Mouse (Mus musculus): ENCODE results near the gene Copz1. TPM values are rescaled to one million over a fixed set of nuclear protein-coding genes. Genes with fewer than 3 reads are reported as not detected.

The Copz1 gene
- polyA plus RNA-seq, 1 experiment from 2014 or later: 172 TPM

GRCm38 (mm10) chr15:103335488-103336235, 63.1 kb downstream of the Copz1 start:
- 27% methylated on average over 7 of the region's 7 CpGs for WGBS
- no peak for ATAC-seq (ENCODE audit: insufficient number of reproducible peaks, insufficient read depth, low FRiP score, low read depth)
- no peak overlapping the region for H3K4me2 ChIP-seq (ENCODE audit: low read length)
- H3K4me3 ChIP-seq (ENCODE audit: control insufficient read depth in 1 of 2, insufficient read depth in 1 of 2, low read depth in 1 of 2, low read length in 2 of 2): no peak overlapping the region
- H3K4me1 ChIP-seq (ENCODE audit: control insufficient read depth in 2 of 2, insufficient read depth in 2 of 2, low read length in 2 of 2): peaks cover 9 to 20% of the 10 kb centered on the region in 2 experiments; a peak in 3 of 4 replicates
- H3K27me3 ChIP-seq (ENCODE audit: control insufficient read depth, insufficient read depth, low read length): peaks cover 32% of the 10 kb centered on the region
- H3K36me3 ChIP-seq (ENCODE audit: control insufficient read depth, insufficient read depth, low read length): no peaks in the 10 kb centered on the region
- no peak overlapping the region for H3K9ac ChIP-seq (ENCODE audit: low read length)
- H3K27ac ChIP-seq (replicated peaks in 1 of 2; ENCODE audit: control insufficient read depth in 1 of 2, insufficient read depth in 1 of 2, low read depth in 2 of 2, low read length in 2 of 2): no peak overlapping the region
- H3K9me3 ChIP-seq (ENCODE audit: control insufficient read depth, low read length): no peaks in the 10 kb centered on the region

- peaks cover 43% of the 10 kb centered on the region for H3K27me3 ChIP-seq (ENCODE audit: control insufficient read depth, insufficient read depth, low read length)
- no peaks in the 10 kb centered on the region for H3K9me3 ChIP-seq (ENCODE audit: control insufficient read depth, low read length)
- H3K27ac ChIP-seq (replicated peaks in 1 of 2; ENCODE audit: control insufficient read depth in 1 of 2, insufficient read depth in 1 of 2, low read depth in 2 of 2, low read length in 2 of 2): no peak overlapping the region
- peaks cover 12 to 27% of the 10 kb centered on the region in 2 experiments for H3K4me1 ChIP-seq (ENCODE audit: control insufficient read depth in 2 of 2, insufficient read depth in 2 of 2, low read length in 2 of 2)
- H3K36me3 ChIP-seq (ENCODE audit: control insufficient read depth, insufficient read depth, low read length): no peaks in the 10 kb centered on the region
- no peak overlapping the region for H3K4me2 ChIP-seq (ENCODE audit: low read length)
- WGBS: 31% methylated on average over 11 of the region's 11 CpGs
- H3K4me3 ChIP-seq (ENCODE audit: control insufficient read depth in 1 of 2, insufficient read depth in 1 of 2, low read depth in 1 of 2, low read length in 2 of 2): no peak overlapping the region
- H3K9ac ChIP-seq (ENCODE audit: low read length): no peak overlapping the region
- ATAC-seq (ENCODE audit: insufficient number of reproducible peaks, insufficient read depth, low FRiP score, low read depth): no peak
Observed at GRCm38 (mm10) chr15:103336996-103337667, 64.6 kb downstream of the Copz1 start.

GRCm38 (mm10) chr15:103338829-103339165, 66.3 kb downstream of the Copz1 start:
- Histone ChIP-seq H3K27ac (replicated peaks in 1 of 2; ENCODE audit: control insufficient read depth in 1 of 2, insufficient read depth in 1 of 2, low read depth in 2 of 2, low read length in 2 of 2) (no peak overlapping the region), H3K4me3 (ENCODE audit: control insufficient read depth in 1 of 2, insufficient read depth in 1 of 2, low read depth in 1 of 2, low read length in 2 of 2) (peak overlapping the region in 1 of 2 experiments; percentile 64; a peak in 1 of 4 replicates), H3K9me3 (ENCODE audit: control insufficient read depth, low read length) (no peaks in the 10 kb centered on the region), H3K36me3 (ENCODE audit: control insufficient read depth, insufficient read depth, low read length) (peaks cover 6% of the 10 kb centered on the region), H3K27me3 (ENCODE audit: control insufficient read depth, insufficient read depth, low read length) (peaks cover 43% of the 10 kb centered on the region), H3K4me2 (ENCODE audit: low read length) (peak overlapping the region; percentile 86), H3K9ac (ENCODE audit: low read length) (no peak overlapping the region), H3K4me1 (ENCODE audit: control insufficient read depth in 2 of 2, insufficient read depth in 2 of 2, low read length in 2 of 2) (peaks cover 12 to 25% of the 10 kb centered on the region in 2 experiments)
- ATAC-seq (ENCODE audit: insufficient number of reproducible peaks, insufficient read depth, low FRiP score, low read depth): no peak
- WGBS: 57% methylated on average over 4 of the region's 4 CpGs

- H3K27me3 ChIP-seq (ENCODE audit: control insufficient read depth, insufficient read depth, low read length): peaks cover 43% of the 10 kb centered on the region
- ATAC-seq (ENCODE audit: insufficient number of reproducible peaks, insufficient read depth, low FRiP score, low read depth): 0 out of 2 replicates have a peak, but pooled peaks have one; percentile 23
- 7% methylated on average over 27 of the region's 31 CpGs for WGBS
- H3K27ac ChIP-seq (replicated peaks in 1 of 2; ENCODE audit: control insufficient read depth in 1 of 2, insufficient read depth in 1 of 2, low read depth in 2 of 2, low read length in 2 of 2): no peak overlapping the region
- peak overlapping the region; percentile 71 for H3K9ac ChIP-seq (ENCODE audit: low read length)
- H3K4me3 ChIP-seq (ENCODE audit: control insufficient read depth in 1 of 2, insufficient read depth in 1 of 2, low read depth in 1 of 2, low read length in 2 of 2): peak overlapping the region; percentile 63 to 64
- H3K4me2 ChIP-seq (ENCODE audit: low read length): peak overlapping the region; percentile 86
- no peaks in the 10 kb centered on the region for H3K9me3 ChIP-seq (ENCODE audit: control insufficient read depth, low read length)
- H3K36me3 ChIP-seq (ENCODE audit: control insufficient read depth, insufficient read depth, low read length): peaks cover 11% of the 10 kb centered on the region
- peaks cover 10 to 20% of the 10 kb centered on the region in 2 experiments for H3K4me1 ChIP-seq (ENCODE audit: control insufficient read depth in 2 of 2, insufficient read depth in 2 of 2, low read length in 2 of 2)
Observed at GRCm38 (mm10) chr15:103339166-103339960, 66.8 kb downstream of the Copz1 start.

GRCm38 (mm10) chr15:103339961-103340337, 67.4 kb downstream of the Copz1 start, which contains the start of gene Zfp385a:
Gene Zfp385a (minus strand): TSS chr15:103340093.
- Histone ChIP-seq H3K4me2 (ENCODE audit: low read length) (peak within 1 kb of the TSS; percentile 86), H3K9me3 (ENCODE audit: control insufficient read depth, low read length) (no peaks in the 10 kb centered on the region), H3K4me1 (ENCODE audit: control insufficient read depth in 2 of 2, insufficient read depth in 2 of 2, low read length in 2 of 2) (peaks cover 10 to 20% of the 10 kb centered on the region in 2 experiments), H3K27me3 (ENCODE audit: control insufficient read depth, insufficient read depth, low read length) (peaks cover 43% of the 10 kb centered on the region), H3K27ac (replicated peaks in 1 of 2; ENCODE audit: control insufficient read depth in 1 of 2, insufficient read depth in 1 of 2, low read depth in 2 of 2, low read length in 2 of 2) (no peak within 1 kb of the TSS), H3K9ac (ENCODE audit: low read length) (peak within 1 kb of the TSS; percentile 71), H3K4me3 (ENCODE audit: control insufficient read depth in 1 of 2, insufficient read depth in 1 of 2, low read depth in 1 of 2, low read length in 2 of 2) (peak within 1 kb of the TSS; percentile 63 to 64), H3K36me3 (ENCODE audit: control insufficient read depth, insufficient read depth, low read length) (peaks cover 17% of the 10 kb centered on the region)
- 0 out of 2 replicates have a peak, but pooled peaks have one; percentile 26 for ATAC-seq (ENCODE audit: insufficient number of reproducible peaks, insufficient read depth, low FRiP score, low read depth)
- 0% methylated on average over 20 of the region's 26 CpGs for WGBS

GRCm38 (mm10) chr15:103340786-103341185, 68.3 kb downstream of the Copz1 start:
- Histone ChIP-seq H3K4me3 (ENCODE audit: control insufficient read depth in 1 of 2, insufficient read depth in 1 of 2, low read depth in 1 of 2, low read length in 2 of 2) (no peak overlapping the region), H3K9ac (ENCODE audit: low read length) (no peak overlapping the region), H3K27ac (replicated peaks in 1 of 2; ENCODE audit: control insufficient read depth in 1 of 2, insufficient read depth in 1 of 2, low read depth in 2 of 2, low read length in 2 of 2) (no peak overlapping the region), H3K36me3 (ENCODE audit: control insufficient read depth, insufficient read depth, low read length) (peaks cover 26% of the 10 kb centered on the region), H3K4me2 (ENCODE audit: low read length) (peak overlapping the region; percentile 86), H3K27me3 (ENCODE audit: control insufficient read depth, insufficient read depth, low read length) (peaks cover 43% of the 10 kb centered on the region), H3K4me1 (ENCODE audit: control insufficient read depth in 2 of 2, insufficient read depth in 2 of 2, low read length in 2 of 2) (peaks cover 10 to 20% of the 10 kb centered on the region in 2 experiments), H3K9me3 (ENCODE audit: control insufficient read depth, low read length) (no peaks in the 10 kb centered on the region)
- no peak for ATAC-seq (ENCODE audit: insufficient number of reproducible peaks, insufficient read depth, low FRiP score, low read depth)
- WGBS: 19% methylated on average over 4 of the region's 4 CpGs

- Histone ChIP-seq H3K9me3 (ENCODE audit: control insufficient read depth, low read length) (no peaks in the 10 kb centered on the region), H3K4me1 (ENCODE audit: control insufficient read depth in 2 of 2, insufficient read depth in 2 of 2, low read length in 2 of 2) (peaks cover 10 to 20% of the 10 kb centered on the region in 2 experiments), H3K4me3 (ENCODE audit: control insufficient read depth in 1 of 2, insufficient read depth in 1 of 2, low read depth in 1 of 2, low read length in 2 of 2) (no peak overlapping the region), H3K27me3 (ENCODE audit: control insufficient read depth, insufficient read depth, low read length) (peaks cover 43% of the 10 kb centered on the region), H3K4me2 (ENCODE audit: low read length) (no peak overlapping the region), H3K27ac (replicated peaks in 1 of 2; ENCODE audit: control insufficient read depth in 1 of 2, insufficient read depth in 1 of 2, low read depth in 2 of 2, low read length in 2 of 2) (no peak overlapping the region), H3K9ac (ENCODE audit: low read length) (no peak overlapping the region), H3K36me3 (ENCODE audit: control insufficient read depth, insufficient read depth, low read length) (peaks cover 33% of the 10 kb centered on the region)
- ATAC-seq (ENCODE audit: insufficient number of reproducible peaks, insufficient read depth, low FRiP score, low read depth): no peak
- 55% methylated on average over 8 of the region's 8 CpGs for WGBS
Observed at GRCm38 (mm10) chr15:103341547-103341946, 69.0 kb downstream of the Copz1 start.
